In genomic region chr14:56364711-56365237, GRCm38 (mm10) we compare ENCODE assay signal across 9 mouse cellular contexts. TPM values are rescaled to one million over a fixed set of nuclear protein-coding genes. Genes with fewer than 3 reads are reported as not detected.
DNase-seq lines count a peak whose midpoint lies in the region; ATAC-seq and TF ChIP-seq lines count a peak whose summit lies in the region.
"Had no signal": no experiment of that assay in that cellular context is flagged by ENCODE, and none has a peak within 500 bp of the region (broad histone marks: within the 10 kb centered on the region; RNA-seq: fewer than 3 reads in every experiment).

Gene Atp12a (plus strand): TSS chr14:56365068.

- no peak for ATAC-seq in limb, embryonic 15.5 days (ENCODE audit: insufficient number of reproducible peaks, low FRiP score, low TSS enrichment, low read depth)
- no peak for ATAC-seq in stomach, embryonic 15.5 days (ENCODE audit: insufficient read depth, low FRiP score, low read depth)

- H3K36me3 ChIP-seq in limb, embryonic 15.5 days: no peaks in the 10 kb centered on the region
- H3K36me3 ChIP-seq in stomach, embryonic 15.5 days: no peaks in the 10 kb centered on the region
- H3K36me3 ChIP-seq in thymus, adult 2 months (ENCODE audit: control insufficient read depth, insufficient read depth, low read length): no peaks in the 10 kb centered on the region

- TF ChIP-seq POLR2A in thymus, adult 2 months (IDR thresholded peaks at IDR 0.05; ENCODE audit: control insufficient read depth, extremely low read depth, insufficient read depth, low read length, poor library complexity): no peak

- peak; percentile 4 to 9 for DNase-seq in adrenal gland, postnatal 36 days
- no peak for DNase-seq in adrenal gland, adult 8-10 months
- peak; percentile 8 for DNase-seq in urinary bladder, postnatal 14 days (ENCODE audit: low spot score)
- DNase-seq in urinary bladder, postnatal 4 days (ENCODE audit: low spot score in 2 of 2): no peak
- no peak for DNase-seq in gastrocnemius, postnatal 4 days (ENCODE audit: low spot score in 2 of 2)
- no peak for DNase-seq in thymus, adult 2 months

- no peak within 1 kb of the TSS for H3K9ac ChIP-seq in limb, embryonic 15.5 days
- no peak within 1 kb of the TSS for H3K9ac ChIP-seq in stomach, embryonic 15.5 days

- no peak within 1 kb of the TSS for H3K27ac ChIP-seq in limb, embryonic 15.5 days
- no peak within 1 kb of the TSS for H3K27ac ChIP-seq in stomach, embryonic 15.5 days
- H3K27ac ChIP-seq in thymus, adult 2 months (ENCODE audit: control insufficient read depth, insufficient read depth, low read length): no peak within 1 kb of the TSS

- peaks cover 37% of the 10 kb centered on the region for H3K27me3 ChIP-seq in limb, embryonic 15.5 days
- peaks cover 42% of the 10 kb centered on the region for H3K27me3 ChIP-seq in stomach, embryonic 15.5 days (replicated peaks)
- no peaks in the 10 kb centered on the region; the same call in 1 of the 2 replicates for H3K27me3 ChIP-seq in thymus, adult 2 months (ENCODE audit: control insufficient read depth, insufficient read depth, low read length)

- H3K4me1 ChIP-seq in limb, embryonic 15.5 days: peaks cover 15% of the 10 kb centered on the region
- H3K4me1 ChIP-seq in stomach, embryonic 15.5 days: peaks cover 7% of the 10 kb centered on the region
- no peaks in the 10 kb centered on the region for H3K4me1 ChIP-seq in thymus, adult 2 months (replicated peaks; ENCODE audit: control insufficient read depth, insufficient read depth, low read length)

- H3K9me3 ChIP-seq in limb, embryonic 15.5 days: no peaks in the 10 kb centered on the region
- no peaks in the 10 kb centered on the region for H3K9me3 ChIP-seq in stomach, embryonic 15.5 days

- 2% methylated on average over 48 of the region's 48 CpGs for WGBS in limb, embryonic 15.5 days
- WGBS in stomach, embryonic 15.5 days: 3% methylated on average over 48 of the region's 48 CpGs
- 6% methylated on average over 48 of the region's 48 CpGs for WGBS in thymus, adult 2 months

- no peak for TF ChIP-seq CTCF in thymus, adult 2 months (IDR thresholded peaks at IDR 0.05; ENCODE audit: borderline replicate concordance, control insufficient read depth, extremely low read depth, insufficient read depth, low read length, poor library complexity)

- H3K4me2 ChIP-seq in limb, embryonic 15.5 days: peak within 1 kb of the TSS; percentile 80
- peak within 1 kb of the TSS; percentile 86 for H3K4me2 ChIP-seq in stomach, embryonic 15.5 days

- peak within 1 kb of the TSS; percentile 44 for H3K4me3 ChIP-seq in limb, embryonic 15.5 days
- peak within 1 kb of the TSS; percentile 40 for H3K4me3 ChIP-seq in stomach, embryonic 15.5 days (replicated peaks)
- no peak within 1 kb of the TSS for H3K4me3 ChIP-seq in thymus, adult 2 months (ENCODE audit: control insufficient read depth, insufficient read depth, low read length)

RNA-seq across cellular contexts. Expression of gene Atp12a, which starts in this region (rescaled TPM):
- not detected for total RNA-seq in adrenal gland, postnatal 36 days (2021)
- 1 to 10 TPM in 1 of 4 experiments, under 1 TPM in 1, not detected in 2; 0.10 to 1.0 TPM for total RNA-seq in adrenal gland, adult 8-10 months (2022)
- polyA plus RNA-seq in limb, embryonic 15.5 days (2015; fragmentation: Nextera tagmentation; extraction: Ambion mirVana): 1.2 and 2.3 TPM in 2 replicates
- 0.03 and 0.12 TPM in 2 replicates for polyA plus RNA-seq in stomach, embryonic 15.5 days (2015; fragmentation: Nextera tagmentation; extraction: Ambion mirVana)
- total RNA-seq in gastrocnemius, postnatal 4 days (2021): not detected
- polyA plus RNA-seq in thymus, adult 2 months (2012; rRNA removed): 0.23 and 0.69 TPM in 2 replicates
- polyA plus RNA-seq: spleen, adult 2 months had no signal

Comparison
In these comparisons a context has a peak if more than half of its experiments do, and no peak if none do; other contexts are left out.
1. Peak in DNase-seq in adrenal gland, postnatal 36 days; RNA of the gene not detected or under 1 TPM.